Mouse (Mus musculus): ENCODE data around the gene Gm28047.

DNA sequence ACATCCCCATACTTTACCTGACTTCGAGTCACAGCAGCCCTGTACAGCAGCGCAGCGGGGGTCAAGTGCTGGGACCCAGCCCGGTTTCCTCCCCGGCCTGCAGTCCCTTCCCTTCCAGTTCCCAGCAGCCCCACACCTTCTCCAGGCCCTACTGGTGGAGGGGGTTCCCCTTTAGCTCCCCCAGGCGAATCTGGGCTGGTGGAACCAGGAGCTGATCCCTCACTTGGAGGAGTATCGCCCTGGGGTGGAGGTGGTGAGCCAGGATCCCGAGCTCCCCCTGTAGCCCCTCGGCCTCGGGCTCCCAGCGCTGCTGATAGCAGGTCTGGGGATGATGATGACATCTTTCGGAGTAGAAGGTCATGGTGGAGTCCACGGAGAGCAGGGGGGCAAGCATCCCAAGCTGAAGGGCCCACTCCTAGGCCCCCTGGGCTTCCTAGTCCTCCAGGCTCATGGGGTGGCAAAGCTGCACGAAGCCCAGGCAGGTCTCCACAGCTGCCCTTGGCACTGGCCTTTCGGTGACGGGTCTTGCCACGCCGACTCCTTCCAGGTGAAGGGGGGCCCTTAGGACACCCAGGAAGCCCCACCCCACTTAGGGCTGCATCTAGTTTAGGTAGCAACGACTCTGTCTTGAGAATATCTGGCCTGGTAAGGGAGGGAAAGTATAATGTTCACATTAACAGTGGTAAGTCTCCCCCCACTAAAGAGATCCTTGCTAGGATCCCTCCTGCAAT, 123.6 kb downstream of the Gm28047 start:
- TF ChIP-seq CTCF (IDR thresholded peaks at IDR 0.05; ENCODE audit: control insufficient read depth, insufficient read depth, low read length) (no peak), POLR2A (IDR thresholded peaks at IDR 0.05; ENCODE audit: borderline replicate concordance, control insufficient read depth, low read depth, low read length) (no peak)
